Mouse (Mus musculus): ENCODE data around the gene Wnt6. TPM values are rescaled to one million over a fixed set of nuclear protein-coding genes. Genes with fewer than 3 reads are reported as not detected.

Gene Wnt6
- polyA plus RNA-seq (2015; fragmentation: Illumina TruSeq; extraction: RNeasy Lipid Tissue Mini Kit (QIAGEN cat#74804); ENCODE audit: insufficient read depth, low replicate concordance) = 0.47 TPM

DNA sequence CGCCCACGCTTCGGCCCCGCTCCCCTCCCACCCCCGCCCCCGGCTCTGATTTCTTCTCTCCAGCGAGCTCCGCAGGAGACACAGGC is at the start of gene Wnt6:
Gene Wnt6 (plus strand): TSS at position 48 of the 86 bp plus-strand sequence.

DNA sequence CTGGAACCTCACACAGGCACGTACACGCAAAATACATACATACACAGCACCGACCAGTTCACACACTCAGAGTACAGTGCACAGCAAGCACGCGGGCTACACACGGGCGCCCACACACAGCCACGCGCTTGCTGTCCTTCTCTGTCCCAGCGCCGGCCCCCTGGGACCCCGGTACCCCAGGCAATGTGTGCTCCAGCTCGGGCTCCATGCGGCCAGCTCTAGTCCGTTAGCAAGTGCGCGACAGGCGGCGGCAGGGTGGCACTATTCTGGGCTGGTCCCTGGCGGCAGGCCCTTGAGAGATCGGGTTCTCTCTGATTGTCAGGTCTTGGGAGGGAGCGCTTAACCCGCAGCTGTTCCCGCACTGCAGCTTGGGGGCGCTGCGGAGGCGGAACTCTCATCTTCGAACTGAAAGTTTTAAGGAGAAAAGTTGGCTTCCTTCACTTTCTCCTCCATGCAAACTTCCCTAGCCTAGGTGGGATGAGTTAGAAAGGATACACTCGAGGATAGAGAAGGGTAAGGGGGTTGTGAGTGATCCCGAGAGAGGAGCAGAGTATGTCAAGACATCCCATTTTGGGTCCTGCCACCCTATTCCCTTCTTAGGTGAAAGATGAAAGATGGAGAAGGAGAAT is 22.9 kb upstream of the Wnt6 start, which contains the start of gene Prkag3:
Gene Prkag3 (minus strand): TSS at position 579 of the 629 bp plus-strand sequence.

DNA sequence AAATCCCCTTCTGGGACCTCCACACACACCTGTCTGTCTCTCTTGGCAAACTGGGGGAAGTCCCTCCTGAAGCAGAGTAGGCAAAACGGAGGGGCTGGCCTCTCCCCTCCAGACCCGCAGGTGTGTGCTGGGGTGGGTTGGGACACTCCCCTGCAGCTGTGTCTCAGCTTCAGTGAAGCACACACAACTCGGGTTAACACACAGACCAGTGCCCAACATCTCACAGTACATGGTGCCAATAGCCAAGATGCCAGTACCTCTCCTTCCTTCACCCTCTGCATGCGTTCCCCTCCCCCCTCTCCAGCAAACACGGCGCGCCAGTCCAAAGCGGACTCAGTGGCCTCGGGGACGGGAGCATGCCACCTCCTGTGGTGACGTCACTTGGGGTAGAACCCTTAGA is 19.6 kb downstream of the Wnt6 start, which contains the start of gene Wnt10a:
Gene Wnt10a (plus strand): TSS at position 268 of the 400 bp plus-strand sequence.

Other genes starting within 250 kb of the Wnt6 start
- not detected for gene Plcd4, start 229.0 kb upstream of the Wnt6 start, polyA plus RNA-seq (2015; fragmentation: Illumina TruSeq; extraction: RNeasy Lipid Tissue Mini Kit (QIAGEN cat#74804); ENCODE audit: insufficient read depth, low replicate concordance)
- gene Usp37, start 227.6 kb upstream of the Wnt6 start, polyA plus RNA-seq (2015; fragmentation: Illumina TruSeq; extraction: RNeasy Lipid Tissue Mini Kit (QIAGEN cat#74804); ENCODE audit: insufficient read depth, low replicate concordance) = 19.9 TPM
- gene Zfp142, start 183.6 kb upstream of the Wnt6 start, polyA plus RNA-seq (2015; fragmentation: Illumina TruSeq; extraction: RNeasy Lipid Tissue Mini Kit (QIAGEN cat#74804); ENCODE audit: insufficient read depth, low replicate concordance) = 13.7 TPM
- gene Bcs1l, start 183.6 kb upstream of the Wnt6 start, polyA plus RNA-seq (2015; fragmentation: Illumina TruSeq; extraction: RNeasy Lipid Tissue Mini Kit (QIAGEN cat#74804); ENCODE audit: insufficient read depth, low replicate concordance) = 16.0 TPM
- gene Rnf25, start 170.5 kb upstream of the Wnt6 start, polyA plus RNA-seq (2015; fragmentation: Illumina TruSeq; extraction: RNeasy Lipid Tissue Mini Kit (QIAGEN cat#74804); ENCODE audit: insufficient read depth, low replicate concordance) = 44.9 TPM
- 0.29 TPM for gene Stk36, start 170.4 kb upstream of the Wnt6 start, polyA plus RNA-seq (2015; fragmentation: Illumina TruSeq; extraction: RNeasy Lipid Tissue Mini Kit (QIAGEN cat#74804); ENCODE audit: insufficient read depth, low replicate concordance)
- 43.7 TPM for gene Ttll4, start 110.1 kb upstream of the Wnt6 start, polyA plus RNA-seq (2015; fragmentation: Illumina TruSeq; extraction: RNeasy Lipid Tissue Mini Kit (QIAGEN cat#74804); ENCODE audit: insufficient read depth, low replicate concordance)
- 86.6 TPM for gene Cyp27a1, start 58.3 kb upstream of the Wnt6 start, polyA plus RNA-seq (2015; fragmentation: Illumina TruSeq; extraction: RNeasy Lipid Tissue Mini Kit (QIAGEN cat#74804); ENCODE audit: insufficient read depth, low replicate concordance)
- gene Prkag3, start 22.7 kb upstream of the Wnt6 start, polyA plus RNA-seq (2015; fragmentation: Illumina TruSeq; extraction: RNeasy Lipid Tissue Mini Kit (QIAGEN cat#74804); ENCODE audit: insufficient read depth, low replicate concordance) = 0.15 TPM
- 0.77 TPM for gene Wnt10a, start 19.6 kb downstream of the Wnt6 start, polyA plus RNA-seq (2015; fragmentation: Illumina TruSeq; extraction: RNeasy Lipid Tissue Mini Kit (QIAGEN cat#74804); ENCODE audit: insufficient read depth, low replicate concordance)
- gene Cdk5r2, start 83.0 kb downstream of the Wnt6 start, polyA plus RNA-seq (2015; fragmentation: Illumina TruSeq; extraction: RNeasy Lipid Tissue Mini Kit (QIAGEN cat#74804); ENCODE audit: insufficient read depth, low replicate concordance) = not detected
- not detected for gene Fev, start 113.5 kb downstream of the Wnt6 start, polyA plus RNA-seq (2015; fragmentation: Illumina TruSeq; extraction: RNeasy Lipid Tissue Mini Kit (QIAGEN cat#74804); ENCODE audit: insufficient read depth, low replicate concordance)
- gene Cryba2, start 121.3 kb downstream of the Wnt6 start, polyA plus RNA-seq (2015; fragmentation: Illumina TruSeq; extraction: RNeasy Lipid Tissue Mini Kit (QIAGEN cat#74804); ENCODE audit: insufficient read depth, low replicate concordance) = not detected
- gene Cfap65, start 163.7 kb downstream of the Wnt6 start, polyA plus RNA-seq (2015; fragmentation: Illumina TruSeq; extraction: RNeasy Lipid Tissue Mini Kit (QIAGEN cat#74804); ENCODE audit: insufficient read depth, low replicate concordance) = not detected
- not detected for gene Ihh, start 179.8 kb downstream of the Wnt6 start, polyA plus RNA-seq (2015; fragmentation: Illumina TruSeq; extraction: RNeasy Lipid Tissue Mini Kit (QIAGEN cat#74804); ENCODE audit: insufficient read depth, low replicate concordance)